Mouse (Mus musculus) intestine, embryonic 15.5 days (tissue): Measurements from ENCODE around the gene Acat1. TPM values are rescaled to one million over a fixed set of nuclear protein-coding genes. Genes with fewer than 3 reads are reported as not detected.

Experiments used
- ATAC-seq: fragments of 200-750 bp; cut with Nextera tagmentation; 2 replicates; pipeline ENCODE4 v1.8.0; 2017; ENCODE audit warnings: moderate TSS enrichment, moderate library complexity
- H3K27ac ChIP-seq: fragments of 300-500 bp; sonication (generic); 2 replicates; pipeline ENCODE4 v1.5.1; 2015; ENCODE audit warnings: mild to moderate bottlenecking, inconsistent platforms
- H3K27me3 ChIP-seq: fragments of 300-500 bp; sonication (generic); replicated peaks from 2 replicates; pipeline ENCODE4 v1.6.1; 2015; ENCODE audit warnings: inconsistent platforms
- H3K36me3 ChIP-seq: fragments of 300-500 bp; sonication (generic); 2 replicates; pipeline ENCODE4 v1.6.1; 2015; ENCODE audit warnings: inconsistent platforms
- H3K4me1 ChIP-seq: fragments of 300-500 bp; sonication (generic); replicated peaks from 2 replicates; pipeline ENCODE4 v1.6.1; 2015; ENCODE audit warnings: inconsistent platforms
- H3K4me2 ChIP-seq: fragments of 300-500 bp; sonication (generic); replicated peaks from 2 replicates; pipeline ENCODE4 v1.6.1; 2015; ENCODE audit warnings: mild to moderate bottlenecking, inconsistent platforms
- H3K4me3 ChIP-seq: fragments of 300-500 bp; sonication (generic); replicated peaks from 2 replicates; pipeline ENCODE4 v1.5.1; 2015; ENCODE audit warnings: inconsistent platforms
- H3K9ac ChIP-seq: fragments of 300-500 bp; sonication (generic); 2 replicates; pipeline ENCODE4 v1.6.1; 2015; ENCODE audit warnings: inconsistent platforms
- H3K9me3 ChIP-seq: fragments of 300-500 bp; sonication (generic); 2 replicates; pipeline ENCODE4 v1.6.1; 2016; ENCODE audit warnings: inconsistent platforms
- WGBS: fragments of 180-500 bp; shearing (Covaris S2); methylation state at CpG from one replicate; pipeline ENCODE4 v1.1.7; 2015; 5-methylcytosine and 5-hydroxymethylcytosine counted together
- polyA plus RNA-seq: library from polyadenylated mRNA; unstranded; fragments of >200 nt; fragmentation: Nextera tagmentation; extraction: Ambion mirVana; gene quantifications from 2 replicates; pipeline ENCODE4 v1.2.1, GENCODE M21; 2015

The Acat1 gene
- polyA plus RNA-seq, 1 experiment from 2014 or later, result 153 TPM

DNA sequence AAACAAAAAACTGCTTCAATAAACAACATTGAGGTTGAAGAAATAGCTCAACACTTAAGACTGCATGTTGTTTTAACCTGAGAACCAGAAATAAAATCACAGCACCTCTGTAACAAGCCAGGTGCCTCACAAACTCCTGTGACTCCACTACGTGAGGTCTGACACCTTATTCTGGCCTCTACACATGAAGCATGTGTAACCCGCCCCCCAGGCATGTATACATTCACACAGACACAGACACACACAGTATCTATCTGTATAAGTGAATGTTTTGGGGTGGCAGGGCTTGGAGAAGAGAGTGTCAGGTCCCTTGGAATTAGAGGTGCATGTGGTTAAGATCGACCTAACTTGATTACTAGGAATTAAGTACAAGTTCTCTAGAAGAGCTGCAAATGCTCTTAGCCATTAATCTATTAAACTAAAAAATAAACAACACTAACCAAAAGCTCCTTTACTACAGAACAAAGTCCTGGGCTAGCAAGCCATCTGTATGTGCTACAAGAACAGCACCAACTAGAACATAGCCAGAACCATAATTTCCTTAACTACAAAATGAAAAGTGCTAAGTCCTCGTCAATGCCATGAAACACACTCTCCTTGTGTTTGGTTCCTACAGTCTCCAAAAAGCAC is 13.1 kb downstream of the Acat1 start:
- peaks cover 4% of the 10 kb centered on the region; the same call in 1 of the 2 replicates for H3K36me3 ChIP-seq
- no peak overlapping the region for H3K4me2 ChIP-seq
- H3K9me3 ChIP-seq, result no peaks in the 10 kb centered on the region; the same call in 1 of the 2 replicates
- no peak for ATAC-seq
- 94% methylated on average over 4 of the region's 4 CpGs for WGBS
- no peak overlapping the region for H3K9ac ChIP-seq
- no peak overlapping the region for H3K4me3 ChIP-seq
- H3K27ac ChIP-seq, result no peak overlapping the region
- H3K27me3 ChIP-seq, result no peaks in the 10 kb centered on the region
- H3K4me1 ChIP-seq, result no peaks in the 10 kb centered on the region

DNA sequence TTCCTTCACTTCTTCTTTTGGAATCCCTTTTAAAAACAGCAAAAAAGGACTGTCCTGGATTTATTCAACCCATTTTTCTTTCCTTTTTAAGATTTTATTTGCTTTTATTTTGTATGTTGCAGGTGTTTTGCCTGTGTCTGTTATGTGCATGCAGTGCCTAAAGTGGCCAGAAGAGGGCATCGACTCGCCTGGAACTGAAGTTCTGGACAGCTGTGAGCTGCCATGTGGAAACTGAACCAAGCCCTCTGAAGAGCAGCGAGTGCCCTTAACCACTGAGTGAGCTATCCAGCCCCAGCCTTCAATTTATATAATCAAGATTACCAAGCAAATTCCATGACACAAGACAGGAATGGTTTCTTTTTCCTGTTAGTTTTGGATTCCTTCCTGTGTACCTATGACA is 15.4 kb downstream of the Acat1 start:
- Histone ChIP-seq H3K4me3 (no peak overlapping the region), H3K4me1 (no peaks in the 10 kb centered on the region), H3K4me2 (no peak overlapping the region), H3K27me3 (no peaks in the 10 kb centered on the region), H3K27ac (no peak overlapping the region), H3K9me3 (no peaks in the 10 kb centered on the region; the same call in 1 of the 2 replicates), H3K36me3 (peaks cover 9% of the 10 kb centered on the region; the same call in 1 of the 2 replicates), H3K9ac (no peak overlapping the region)
- ATAC-seq, result no peak; the same call in 1 of the 2 replicates
- 11% methylated on average over 3 of the region's 3 CpGs for WGBS

DNA sequence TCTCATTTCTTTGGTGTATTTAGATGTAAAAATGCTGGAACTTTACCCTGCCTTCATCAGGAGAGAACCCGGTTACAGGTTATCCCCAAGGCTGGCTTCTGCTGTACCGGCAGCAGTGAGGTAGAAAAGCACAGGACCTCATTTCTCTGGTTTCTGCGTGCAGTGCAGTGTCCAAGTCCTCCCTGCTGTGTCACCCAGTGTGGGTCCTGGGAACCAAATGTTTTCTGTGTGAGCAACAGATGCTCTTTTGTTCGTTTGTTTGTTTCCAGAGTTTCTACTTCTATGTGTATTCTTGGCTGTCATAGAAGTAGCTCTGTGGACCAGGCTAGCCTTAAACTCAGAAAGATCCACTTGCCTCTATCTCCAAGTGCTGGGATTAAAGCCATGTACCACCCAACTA is 28.3 kb downstream of the Acat1 start:
- Histone ChIP-seq H3K36me3 (peaks cover 20% of the 10 kb centered on the region), H3K4me1 (no peaks in the 10 kb centered on the region), H3K27ac (no peak overlapping the region), H3K27me3 (no peaks in the 10 kb centered on the region), H3K9me3 (no peaks in the 10 kb centered on the region), H3K9ac (no peak overlapping the region), H3K4me3 (no peak overlapping the region), H3K4me2 (no peak overlapping the region)
- WGBS, result 89% methylated on average over 4 of the region's 4 CpGs
- no peak for ATAC-seq

DNA sequence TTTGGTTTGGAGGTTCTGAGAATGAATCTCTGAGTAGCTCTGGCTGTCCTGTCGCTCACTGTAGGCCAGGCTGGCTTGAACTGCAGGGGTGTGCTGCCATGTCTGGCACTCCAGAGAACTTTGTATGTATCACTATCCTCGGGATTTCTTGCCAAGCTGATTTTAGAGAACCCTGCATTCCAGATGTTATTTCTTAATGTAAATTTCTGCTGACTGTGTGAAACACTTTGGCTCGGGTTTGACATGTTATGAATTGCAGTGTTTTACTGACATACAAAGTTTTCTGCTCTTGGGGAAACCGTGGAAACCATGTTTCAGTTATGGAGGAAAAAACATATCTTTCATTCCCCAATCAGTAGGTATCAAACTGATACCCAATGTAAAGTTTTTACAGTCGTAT is 34.5 kb downstream of the Acat1 start:
- Histone ChIP-seq H3K36me3 (peaks cover 9% of the 10 kb centered on the region), H3K4me2 (no peak overlapping the region), H3K9me3 (no peaks in the 10 kb centered on the region), H3K4me3 (no peak overlapping the region), H3K9ac (no peak overlapping the region), H3K4me1 (no peaks in the 10 kb centered on the region), H3K27ac (no peak overlapping the region), H3K27me3 (no peaks in the 10 kb centered on the region)
- WGBS, result 58% methylated on average over 5 of the region's 5 CpGs
- no peak for ATAC-seq

DNA sequence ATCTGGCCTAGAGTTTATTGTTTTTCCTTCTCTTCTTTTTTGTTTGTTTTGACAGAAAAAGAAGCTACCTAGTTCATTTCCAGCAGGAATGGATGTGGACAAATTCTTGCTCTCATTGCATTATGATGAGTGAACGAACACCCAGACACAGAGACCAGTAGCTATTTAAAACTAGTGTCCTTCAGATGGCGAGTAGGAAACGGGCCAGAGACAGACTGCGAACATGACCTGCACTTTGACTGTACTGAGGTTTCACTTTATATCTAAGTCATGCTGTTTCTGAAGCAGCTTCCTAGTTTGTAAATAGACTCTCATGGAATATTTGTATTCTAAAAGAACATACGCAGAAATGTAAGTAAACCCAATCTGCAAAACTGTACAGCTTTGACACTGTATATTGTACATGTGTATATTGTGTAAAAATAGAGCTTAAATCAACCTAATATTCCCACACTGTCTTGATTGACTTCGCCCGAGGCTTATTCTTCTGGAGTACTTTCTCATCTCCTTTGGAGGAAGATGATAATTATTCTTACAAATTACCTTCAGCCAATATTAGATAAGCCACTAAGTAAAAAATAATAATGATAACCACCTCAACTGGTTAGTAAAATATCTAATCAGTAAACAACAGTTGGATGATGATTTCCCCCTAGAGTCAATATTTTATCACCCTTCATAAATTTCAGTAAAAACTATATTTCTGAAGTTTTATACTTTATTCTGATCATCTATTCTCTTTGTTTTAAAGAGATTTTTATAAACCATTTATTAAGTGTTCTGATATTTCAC is 37.5 kb downstream of the Acat1 start:
- H3K4me3 ChIP-seq, result no peak overlapping the region
- no peak for ATAC-seq
- no peaks in the 10 kb centered on the region for H3K27me3 ChIP-seq
- H3K4me1 ChIP-seq, result no peaks in the 10 kb centered on the region
- peaks cover 18% of the 10 kb centered on the region for H3K36me3 ChIP-seq
- WGBS, result 90% methylated on average over 7 of the region's 7 CpGs
- H3K9ac ChIP-seq, result no peak overlapping the region
- no peak overlapping the region for H3K4me2 ChIP-seq
- no peaks in the 10 kb centered on the region for H3K9me3 ChIP-seq
- H3K27ac ChIP-seq, result no peak overlapping the region

DNA sequence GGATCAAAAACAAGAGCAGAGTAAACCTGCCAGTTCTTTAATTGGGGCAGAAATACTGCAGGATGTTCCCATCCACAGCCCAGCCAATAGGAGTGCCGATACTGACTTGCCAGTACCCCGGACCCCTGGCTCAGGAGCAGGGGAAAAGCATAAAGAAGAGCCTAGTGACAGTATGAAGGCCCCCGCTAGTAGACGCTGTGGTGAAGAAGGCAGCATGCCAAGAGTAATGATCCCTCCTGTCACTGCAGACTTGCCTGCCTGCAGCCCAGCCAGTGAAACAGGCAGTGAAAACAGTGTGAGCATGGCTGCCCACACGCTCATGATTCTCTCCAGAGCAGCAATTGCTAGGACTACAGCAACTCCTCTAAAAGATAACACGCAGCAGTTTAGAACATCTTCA is 39.5 kb downstream of the Acat1 start:
- Histone ChIP-seq H3K27me3 (no peaks in the 10 kb centered on the region), H3K4me1 (no peaks in the 10 kb centered on the region), H3K27ac (no peak overlapping the region), H3K4me2 (no peak overlapping the region), H3K4me3 (no peak overlapping the region), H3K9me3 (no peaks in the 10 kb centered on the region), H3K36me3 (peaks cover 28% of the 10 kb centered on the region), H3K9ac (no peak overlapping the region)
- ATAC-seq, result no peak
- WGBS, result 74% methylated on average over 6 of the region's 6 CpGs

DNA sequence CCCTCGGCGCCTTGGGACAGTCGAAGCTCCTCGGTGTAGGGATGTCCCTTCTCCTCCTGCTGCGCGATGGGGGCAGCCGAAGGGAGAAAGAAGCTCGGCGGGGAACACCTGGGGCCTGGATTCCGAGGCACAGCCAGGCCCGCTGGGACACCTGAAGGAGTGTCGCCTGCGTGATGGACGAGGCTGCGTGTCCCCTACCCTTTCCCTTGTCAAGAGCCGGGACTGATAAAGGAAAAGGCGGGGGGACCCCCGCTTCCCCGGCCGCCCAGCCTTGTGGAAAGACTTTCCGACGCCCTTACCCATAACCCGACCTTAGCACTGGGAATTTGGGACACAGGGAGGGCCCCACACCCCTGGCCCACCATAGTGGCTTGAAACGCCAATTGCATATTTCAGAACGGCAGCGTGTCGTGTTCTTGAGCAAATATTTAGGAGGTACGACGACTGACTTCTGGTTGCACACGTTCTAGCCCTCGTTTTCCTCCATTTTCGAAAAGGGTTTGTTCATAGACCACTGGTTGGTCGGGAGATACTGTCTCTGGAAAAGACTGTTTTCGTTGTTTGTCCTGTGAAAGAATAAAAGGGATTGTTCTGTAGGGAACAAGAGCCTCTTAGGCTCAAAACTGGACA is 72.7 kb downstream of the Acat1 start:
- Histone ChIP-seq H3K36me3 (no peaks in the 10 kb centered on the region), H3K4me2 (peak overlapping the region; percentile 78), H3K27me3 (no peaks in the 10 kb centered on the region), H3K9ac (peak overlapping the region; percentile 74), H3K27ac (peak overlapping the region; percentile 92), H3K4me3 (peak overlapping the region; percentile 69), H3K9me3 (no peaks in the 10 kb centered on the region), H3K4me1 (peaks cover 6% of the 10 kb centered on the region)
- ATAC-seq, result peak; percentile 43; the same call in 1 of the 2 replicates
- under 1% methylated on average over 31 of the region's 34 CpGs for WGBS

DNA sequence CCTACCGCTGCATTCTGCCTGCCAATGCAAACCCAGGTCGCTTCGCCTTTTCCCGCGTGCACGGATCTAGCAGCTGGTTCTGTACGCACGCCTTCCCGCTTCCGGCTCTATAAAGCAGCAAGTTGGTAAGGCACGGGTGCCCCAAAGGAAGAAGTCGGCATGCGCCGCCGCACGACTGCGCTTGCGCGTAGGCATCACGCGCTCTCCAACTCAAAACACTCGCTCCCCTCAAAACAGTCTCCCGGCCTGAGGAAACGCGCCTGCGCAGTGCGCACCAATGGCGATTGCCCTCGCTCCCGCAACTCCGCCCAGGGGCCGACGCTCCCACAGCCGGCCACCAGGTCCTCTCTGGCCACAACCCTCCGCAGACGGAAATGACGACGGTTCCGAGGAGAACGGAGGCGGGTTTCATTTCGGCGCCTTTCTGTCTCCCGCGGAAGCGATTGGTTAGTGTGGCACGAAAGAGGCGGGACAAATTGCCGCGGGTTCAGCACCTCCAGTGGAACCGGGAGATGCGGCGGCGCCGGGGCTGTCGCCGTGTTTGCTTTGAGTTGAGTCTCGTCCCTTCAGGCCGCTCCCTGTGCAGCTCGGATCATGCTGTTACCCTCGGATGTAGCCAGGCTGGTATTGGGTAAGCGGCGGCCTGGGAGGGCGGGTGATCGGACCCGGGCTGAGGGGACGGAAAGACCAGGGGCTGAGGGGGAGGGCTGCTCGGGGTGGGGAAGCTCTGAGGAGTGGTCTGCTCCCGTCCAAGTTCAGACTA is 73.4 kb downstream of the Acat1 start, which contains the start of the genes Atm and Npat:
Gene Atm (minus strand): TSS at position 183 of the 763 bp plus-strand sequence.
Gene Npat (plus strand): TSS at position 490 of the 763 bp plus-strand sequence.
- H3K9ac ChIP-seq, result peak within 1 kb of the TSS; percentile 74
- H3K4me1 ChIP-seq, result peaks cover 6% of the 10 kb centered on the region
- peak within 1 kb of the TSS; percentile 92 for H3K27ac ChIP-seq
- H3K27me3 ChIP-seq, result no peaks in the 10 kb centered on the region
- H3K4me2 ChIP-seq, result peak within 1 kb of the TSS; percentile 78
- peak within 1 kb of the TSS; percentile 69 for H3K4me3 ChIP-seq
- ATAC-seq, result peak; percentile 99
- no peaks in the 10 kb centered on the region for H3K36me3 ChIP-seq
- H3K9me3 ChIP-seq, result no peaks in the 10 kb centered on the region
- WGBS, result under 1% methylated on average over 69 of the region's 69 CpGs

DNA sequence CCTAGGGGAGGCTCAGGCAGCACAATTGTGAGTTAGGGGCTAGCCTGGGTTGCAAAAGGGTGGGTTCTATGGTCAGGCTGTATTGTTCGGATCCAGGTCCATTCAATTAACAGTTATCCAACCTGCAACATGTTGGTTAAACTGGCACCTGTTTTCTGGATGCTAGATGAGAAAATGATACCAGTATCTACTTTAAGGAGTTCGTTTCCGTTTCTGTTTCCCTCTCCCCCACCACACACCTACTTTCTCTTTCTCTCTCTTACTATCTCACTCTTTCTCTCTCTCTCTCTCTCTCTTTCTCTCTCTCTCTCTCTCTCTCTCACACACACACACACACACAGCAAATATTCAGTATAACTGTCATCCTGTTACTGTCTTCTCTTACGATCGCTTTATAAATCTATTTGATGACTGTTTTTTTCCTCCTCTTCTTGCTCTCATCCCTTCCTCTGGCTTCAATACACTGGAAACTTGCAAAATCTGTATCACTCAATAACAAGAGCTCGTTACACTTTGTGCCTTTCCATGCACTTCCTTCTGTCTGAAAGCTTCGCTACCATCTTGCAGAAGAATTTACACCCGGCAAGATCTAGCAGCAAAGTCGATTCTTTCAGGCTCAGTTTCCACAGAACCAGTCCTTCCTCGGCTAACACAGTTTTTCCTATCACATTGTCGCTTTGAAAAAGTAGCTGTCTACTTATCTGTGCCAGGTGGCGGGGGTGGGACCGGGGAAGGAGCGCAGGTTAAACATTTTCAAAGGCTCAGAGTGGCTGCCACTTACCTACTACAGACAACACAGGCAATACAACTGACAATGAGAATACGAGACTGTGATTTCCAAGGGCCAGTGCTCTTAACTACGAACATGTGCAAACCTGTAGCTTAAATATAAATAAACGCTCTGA is 74.5 kb downstream of the Acat1 start:
- Histone ChIP-seq H3K4me2 (peak overlapping the region; percentile 66), H3K27me3 (no peaks in the 10 kb centered on the region), H3K4me1 (peaks cover 6% of the 10 kb centered on the region), H3K27ac (peak overlapping the region; percentile 87), H3K9ac (peak overlapping the region; percentile 57), H3K36me3 (0 out of 2 replicates have a peak, but pooled peaks cover 2% of the 10 kb centered on the region), H3K9me3 (no peaks in the 10 kb centered on the region), H3K4me3 (peak overlapping the region; percentile 64)
- ATAC-seq, result peak; percentile 32
- 13% methylated on average over 17 of the region's 17 CpGs for WGBS
